Mouse (Mus musculus) T-helper 2 cell (primary cell): ENCODE results near the gene Snrnp35.

ENCODE experiments used
- in situ Hi-C: fragments of 300-600 bp; cut with MboI, MseI; formaldehyde crosslinking; loops from one replicate; pipeline ENCODE4 v1.15.1; 2025; ENCODE audit warnings: high pct_unique_total_duplicates

The Snrnp35 gene

GRCm38 (mm10) chr5:124535016-124535415 is 52.1 kb downstream of the Snrnp35 start:
- in situ Hi-C loops = loop anchor here (10.0 to 25.0 kb wide), 2 partner anchors 98 to 1400 kb away; partner anchors contain the start of genes Kmt5a, Rhof and Sbno1

- in situ Hi-C loops = loop anchor here (10.0 to 25.0 kb wide), 2 partner anchors 99 to 1402 kb away; partner anchors contain the start of genes Kmt5a, Rhof and Sbno1
Observed at GRCm38 (mm10) chr5:124536776-124537175, 53.8 kb downstream of the Snrnp35 start.

- in situ Hi-C loops = loop anchor here (10.0 to 25.0 kb wide), 2 partner anchors 102 to 1404 kb away; partner anchors contain the start of genes Kmt5a, Rhof and Sbno1
Observed at GRCm38 (mm10) chr5:124538813-124539792, 56.2 kb downstream of the Snrnp35 start.

- in situ Hi-C loops = loop anchor here (10.0 to 25.0 kb wide), 2 partner anchors 103 to 1405 kb away; partner anchors contain the start of genes Kmt5a, Rhof and Sbno1
Observed at GRCm38 (mm10) chr5:124539905-124540304, 57.0 kb downstream of the Snrnp35 start.

- in situ Hi-C loops = loop anchor here (25.0 kb wide), 1 partner anchor 103 kb away; the partner anchor contains the start of genes Kmt5a and Sbno1
Observed at GRCm38 (mm10) chr5:124540383-124540786, 57.5 kb downstream of the Snrnp35 start, which contains the start of gene Tmed2. TSS of gene Tmed2 (plus strand) at chr5:124540695.
